Mouse (Mus musculus) kidney, embryonic 16.5 days (tissue): ENCODE data around the gene Gm884. TPM values are rescaled to one million over a fixed set of nuclear protein-coding genes. Genes with fewer than 3 reads are reported as not detected.

ENCODE experiments used
- ATAC-seq: fragments of 200-750 bp; cut with Nextera tagmentation; 2 replicates; pipeline ENCODE4 v1.8.0; 2017; ENCODE audit warnings: moderate TSS enrichment; ENCODE audit not compliant: low FRiP score, low TSS enrichment
- H3K27ac ChIP-seq: fragments of 300-500 bp; sonication (generic); 2 replicates; pipeline ENCODE4 v1.5.1; 2014; ENCODE audit warnings: low read length
- H3K27me3 ChIP-seq: fragments of 300-500 bp; sonication (generic); 2 replicates; pipeline ENCODE4 v1.6.1; 2014; ENCODE audit warnings: low read length, control low read depth, mixed read lengths; ENCODE audit not compliant: insufficient read depth
- H3K36me3 ChIP-seq: fragments of 300-500 bp; sonication (generic); 2 replicates; pipeline ENCODE4 v1.6.1; 2014; ENCODE audit warnings: low read length, control low read depth, mixed read lengths; ENCODE audit not compliant: insufficient read depth
- H3K4me1 ChIP-seq: fragments of 300-500 bp; sonication (generic); 2 replicates; pipeline ENCODE4 v1.6.1; 2014; ENCODE audit warnings: low read length, control low read depth, mixed read lengths; ENCODE audit not compliant: insufficient read depth
- H3K4me2 ChIP-seq: fragments of 300-500 bp; sonication (generic); replicated peaks from 2 replicates; pipeline ENCODE4 v1.6.1; 2014; ENCODE audit warnings: low read depth, low read length
- H3K4me3 ChIP-seq: fragments of 300-500 bp; sonication (generic); 2 replicates; pipeline ENCODE4 v1.5.1; 2014; ENCODE audit warnings: mild to moderate bottlenecking, low read length
- H3K9ac ChIP-seq: fragments of 300-500 bp; sonication (generic); replicated peaks from 2 replicates; pipeline ENCODE4 v1.6.1; 2014; ENCODE audit warnings: low read length
- H3K9me3 ChIP-seq: fragments of 300-500 bp; sonication (generic); 2 replicates; pipeline ENCODE4 v1.6.1; 2016; ENCODE audit warnings: low read length, control low read depth
- WGBS: fragments of 180-500 bp; shearing (Covaris S2); extraction: QIAGEN DNeasy Blood & Tissue Kit; methylation state at CpG from one replicate; pipeline ENCODE4 v1.1.7; 2014; 5-methylcytosine and 5-hydroxymethylcytosine counted together
- polyA plus RNA-seq: library from polyadenylated mRNA; unstranded; fragments of >200 nt; fragmentation: Nextera tagmentation; extraction: Ambion mirVana; gene quantifications from 2 replicates; pipeline ENCODE4 v1.2.1, GENCODE M21; 2015

Gene Gm884
- polyA plus RNA-seq, result not detected in 2 replicates

DNA sequence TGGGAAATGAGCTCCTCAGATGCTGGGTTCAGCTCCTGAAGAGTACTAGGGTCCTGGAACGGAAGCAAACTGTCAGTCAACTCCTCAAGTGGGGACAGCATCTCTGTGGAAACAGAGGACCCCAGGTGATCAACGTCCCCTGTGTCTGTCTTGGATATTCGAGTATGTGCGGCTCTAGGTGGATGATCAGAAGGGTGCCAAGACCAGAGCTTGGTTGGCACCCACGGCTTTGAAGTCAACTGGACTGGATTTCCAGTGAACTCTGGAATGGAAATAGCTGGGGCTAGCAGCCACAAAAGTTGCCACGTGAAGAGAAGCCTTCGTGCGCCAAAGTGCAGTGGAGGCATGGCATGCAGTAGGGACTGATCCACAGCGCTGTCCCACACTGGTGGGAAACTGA, at the start of gene Gm884:
TSS of gene Gm884 (minus strand) at position 101 of the 400 bp plus-strand sequence.
- no peak for ATAC-seq
- whole genome bisulfite sequencing, result 80% methylated on average over 9 of the region's 9 CpGs

DNA sequence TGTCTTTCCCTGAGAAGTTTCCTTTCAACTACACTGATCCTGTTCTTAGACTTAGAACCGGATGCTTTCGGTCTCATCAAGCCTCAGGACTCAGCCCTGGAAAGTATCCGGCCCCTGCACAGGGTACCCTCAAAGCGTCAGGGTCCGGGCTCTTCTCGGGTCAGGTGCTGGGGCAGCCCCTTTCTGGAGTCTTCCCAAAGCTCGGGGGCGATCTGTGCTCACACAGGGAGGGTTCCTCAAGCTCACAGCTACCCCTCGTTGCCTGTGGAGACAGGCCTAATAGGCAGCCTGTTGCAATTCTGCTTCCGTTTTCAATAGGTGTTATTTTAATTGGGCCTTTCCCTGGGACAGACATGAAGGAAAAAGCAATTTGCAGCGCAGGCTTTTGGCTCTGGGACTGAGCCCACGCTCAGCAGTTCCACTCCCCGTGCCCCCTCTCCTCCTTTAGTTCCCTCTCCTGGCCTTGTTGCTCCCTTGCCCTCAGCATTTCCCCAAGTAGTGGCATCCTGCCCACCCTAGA, 46.0 kb upstream of the Gm884 start:
- no peak for ATAC-seq
- no peak overlapping the region for H3K27ac ChIP-seq
- no peaks in the 10 kb centered on the region for H3K27me3 ChIP-seq
- no peaks in the 10 kb centered on the region for H3K36me3 ChIP-seq
- 45% methylated on average over 13 of the region's 13 CpGs for WGBS
- no peaks in the 10 kb centered on the region for H3K4me1 ChIP-seq
- no peak overlapping the region for H3K4me3 ChIP-seq
- H3K9me3 ChIP-seq, result no peaks in the 10 kb centered on the region
- H3K4me2 ChIP-seq, result no peak overlapping the region
- no peak overlapping the region for H3K9ac ChIP-seq

More for the DNA sequence above, at the start of gene Gm884:
- H3K4me1 ChIP-seq, result no peaks in the 10 kb centered on the region
- no peak within 1 kb of the TSS for H3K4me2 ChIP-seq
- H3K27me3 ChIP-seq, result no peaks in the 10 kb centered on the region
- H3K36me3 ChIP-seq, result no peaks in the 10 kb centered on the region
- no peak within 1 kb of the TSS for H3K9ac ChIP-seq
- H3K4me3 ChIP-seq, result no peak within 1 kb of the TSS
- H3K9me3 ChIP-seq, result no peaks in the 10 kb centered on the region
- no peak within 1 kb of the TSS for H3K27ac ChIP-seq

DNA sequence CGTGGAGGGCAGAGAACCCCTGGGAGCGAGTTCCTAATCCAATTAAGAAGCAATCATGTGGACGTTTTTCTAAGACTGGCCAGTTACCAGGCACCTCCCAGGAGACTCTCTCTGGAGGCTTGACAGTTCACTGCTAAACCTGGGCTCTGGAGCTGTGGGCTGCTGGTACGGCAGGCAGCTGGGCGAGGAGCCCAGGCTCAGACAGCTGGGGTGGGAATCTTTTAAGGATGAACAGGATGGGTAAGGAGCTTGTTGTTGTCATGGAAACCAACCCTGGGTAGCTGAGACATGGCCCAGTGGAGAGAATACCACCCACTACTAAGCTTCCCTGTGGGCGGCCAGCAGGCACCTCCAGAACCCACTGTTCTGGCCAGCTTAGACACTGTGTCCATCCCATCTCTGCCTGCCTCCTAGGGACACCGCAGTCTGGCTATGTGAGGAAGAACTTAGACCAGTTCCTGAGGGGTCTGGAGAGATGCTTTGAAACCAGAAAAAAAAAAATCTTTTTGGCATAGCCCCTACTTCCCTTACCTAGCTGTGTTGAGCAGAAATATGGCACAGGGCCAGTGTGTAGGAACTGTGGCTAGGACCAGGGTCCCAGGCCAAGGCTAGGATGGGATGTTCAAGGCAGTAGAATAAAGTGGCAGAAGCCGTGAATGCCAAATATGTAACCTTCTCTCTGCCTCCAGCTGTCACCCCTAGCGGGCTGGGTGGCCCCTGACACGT, 45.4 kb upstream of the Gm884 start:
- H3K27ac ChIP-seq, result no peak overlapping the region
- no peaks in the 10 kb centered on the region for H3K9me3 ChIP-seq
- H3K27me3 ChIP-seq, result no peaks in the 10 kb centered on the region
- no peak for ATAC-seq
- no peaks in the 10 kb centered on the region for H3K4me1 ChIP-seq
- WGBS, result 37% methylated on average over 10 of the region's 10 CpGs
- H3K4me3 ChIP-seq, result no peak overlapping the region
- no peak overlapping the region for H3K4me2 ChIP-seq
- no peak overlapping the region for H3K9ac ChIP-seq
- no peaks in the 10 kb centered on the region for H3K36me3 ChIP-seq

DNA sequence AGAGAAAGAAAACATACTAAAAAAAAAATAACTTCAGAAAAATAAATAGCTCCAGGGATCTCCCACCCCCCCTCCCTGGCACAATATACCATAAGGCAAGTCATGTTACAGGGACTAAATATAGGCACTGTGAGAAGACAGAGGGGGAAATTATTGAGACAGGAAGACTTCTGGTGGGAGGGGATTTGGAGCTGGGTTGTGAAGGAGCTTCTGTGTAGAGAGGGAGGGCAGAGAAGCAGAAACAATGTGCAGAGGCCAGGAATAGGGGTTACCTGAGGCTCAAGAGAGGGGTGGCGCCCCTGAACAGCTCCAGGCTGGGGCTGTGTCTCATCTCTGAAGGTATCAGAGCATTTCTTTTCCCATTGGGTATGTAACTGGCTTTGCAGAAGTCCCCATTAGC, 44.8 kb upstream of the Gm884 start:
- ATAC-seq, result no peak
- H3K27ac ChIP-seq, result no peak overlapping the region
- H3K9ac ChIP-seq, result no peak overlapping the region
- no peaks in the 10 kb centered on the region for H3K4me1 ChIP-seq
- no peaks in the 10 kb centered on the region for H3K36me3 ChIP-seq
- H3K4me3 ChIP-seq, result no peak overlapping the region
- H3K9me3 ChIP-seq, result no peaks in the 10 kb centered on the region
- no peaks in the 10 kb centered on the region for H3K27me3 ChIP-seq
- WGBS, result 63% methylated on average over 1 of the region's 1 CpGs
- H3K4me2 ChIP-seq, result no peak overlapping the region

DNA sequence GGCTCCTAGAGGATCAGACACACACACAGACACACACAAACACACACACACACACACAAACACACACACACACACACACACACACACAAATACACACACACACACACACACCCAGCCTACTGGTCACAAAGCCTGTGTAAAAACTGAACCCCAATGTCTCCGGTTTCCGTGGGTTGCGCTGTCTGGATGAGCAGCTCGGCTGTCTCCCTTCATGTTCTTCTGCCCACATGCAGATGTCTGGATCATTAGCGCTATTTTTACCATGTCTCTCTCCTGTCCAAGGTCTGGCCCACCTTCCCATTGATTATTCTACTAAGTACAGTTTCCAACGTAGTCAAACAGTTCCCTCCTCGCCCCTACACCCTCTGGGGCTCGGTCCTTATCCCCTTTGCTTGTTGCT, 42.2 kb upstream of the Gm884 start:
- Histone ChIP-seq H3K27ac (no peak overlapping the region), H3K36me3 (no peaks in the 10 kb centered on the region), H3K27me3 (no peaks in the 10 kb centered on the region), H3K4me1 (no peaks in the 10 kb centered on the region), H3K4me3 (no peak overlapping the region), H3K9me3 (no peaks in the 10 kb centered on the region), H3K4me2 (no peak overlapping the region), H3K9ac (no peak overlapping the region)
- WGBS, result 86% methylated on average over 8 of the region's 8 CpGs
- no peak for ATAC-seq

DNA sequence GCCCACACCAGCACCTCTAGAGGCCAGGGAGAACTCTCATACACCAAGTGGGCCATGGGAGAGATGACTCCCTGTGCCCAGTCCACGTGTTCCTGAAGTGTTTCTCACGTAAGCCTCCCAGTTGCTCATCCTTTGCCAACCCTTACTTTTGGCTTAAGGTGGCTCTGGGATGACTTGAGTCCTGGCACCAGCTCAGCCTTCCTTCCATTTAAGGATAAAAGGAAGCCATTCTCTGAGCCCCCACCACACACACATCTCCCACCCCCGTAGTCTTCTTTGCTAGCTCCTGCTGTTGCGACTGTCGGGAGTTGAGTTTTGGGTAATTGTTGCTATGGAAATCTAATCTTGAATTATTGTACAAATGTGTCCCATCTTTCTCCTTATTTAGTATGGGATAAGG, 41.6 kb upstream of the Gm884 start:
- ATAC-seq, result no peak
- no peaks in the 10 kb centered on the region for H3K4me1 ChIP-seq
- WGBS, result 76% methylated on average over 5 of the region's 5 CpGs
- H3K9ac ChIP-seq, result no peak overlapping the region
- no peak overlapping the region for H3K4me3 ChIP-seq
- H3K36me3 ChIP-seq, result no peaks in the 10 kb centered on the region
- H3K9me3 ChIP-seq, result no peaks in the 10 kb centered on the region
- H3K27ac ChIP-seq, result no peak overlapping the region
- no peak overlapping the region for H3K4me2 ChIP-seq
- H3K27me3 ChIP-seq, result no peaks in the 10 kb centered on the region

DNA sequence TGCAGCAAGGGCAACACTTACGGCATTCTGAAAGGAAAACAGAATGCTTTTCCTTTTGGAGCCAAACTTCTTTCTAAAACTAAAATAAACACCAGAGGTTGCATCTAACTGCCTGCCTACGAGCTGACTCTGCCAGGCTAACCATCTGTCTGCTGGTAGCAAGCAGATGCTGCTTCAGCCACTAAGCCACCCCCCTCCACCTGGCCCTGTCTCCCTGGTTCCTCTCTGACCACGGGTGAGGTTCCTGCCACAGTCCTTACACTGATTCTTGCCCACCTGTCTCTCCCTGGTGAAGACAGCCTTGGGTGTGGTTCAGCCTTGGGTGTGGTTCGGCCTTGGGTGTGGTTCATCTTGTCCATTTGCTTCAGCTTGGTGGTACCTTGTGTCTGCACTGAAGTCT, 40.9 kb upstream of the Gm884 start:
- H3K4me2 ChIP-seq, result no peak overlapping the region
- no peak overlapping the region for H3K4me3 ChIP-seq
- H3K27ac ChIP-seq, result no peak overlapping the region
- 54% methylated on average over 4 of the region's 4 CpGs for WGBS
- no peaks in the 10 kb centered on the region for H3K4me1 ChIP-seq
- H3K27me3 ChIP-seq, result no peaks in the 10 kb centered on the region; the same call in 1 of the 2 replicates
- no peak overlapping the region for H3K9ac ChIP-seq
- no peak for ATAC-seq
- no peaks in the 10 kb centered on the region for H3K9me3 ChIP-seq
- no peaks in the 10 kb centered on the region for H3K36me3 ChIP-seq

DNA sequence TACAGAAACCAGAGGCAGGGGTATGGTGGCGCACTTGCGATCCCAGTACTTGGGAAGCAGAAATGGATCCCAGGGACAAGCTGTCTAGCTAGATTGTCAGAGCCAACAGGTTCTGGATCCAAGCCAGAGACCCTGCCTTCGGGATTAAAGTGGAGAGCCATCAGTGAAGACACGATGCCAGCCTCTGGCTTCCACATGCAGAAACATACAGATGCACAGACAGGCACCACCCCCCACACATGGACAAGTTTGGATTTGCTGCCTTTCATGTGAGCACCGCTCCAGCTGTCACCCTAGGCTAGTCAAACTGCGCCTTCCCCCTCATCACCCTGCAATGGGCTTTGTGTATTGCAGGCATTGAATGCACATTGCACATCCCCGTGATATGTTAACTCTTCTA, 37.2 kb upstream of the Gm884 start:
- Histone ChIP-seq H3K4me2 (no peak overlapping the region), H3K9ac (no peak overlapping the region), H3K9me3 (no peaks in the 10 kb centered on the region), H3K36me3 (no peaks in the 10 kb centered on the region), H3K27me3 (peaks cover 18% of the 10 kb centered on the region), H3K4me3 (no peak overlapping the region), H3K27ac (no peak overlapping the region), H3K4me1 (no peaks in the 10 kb centered on the region)
- WGBS, result 89% methylated on average over 7 of the region's 7 CpGs
- ATAC-seq, result no peak

DNA sequence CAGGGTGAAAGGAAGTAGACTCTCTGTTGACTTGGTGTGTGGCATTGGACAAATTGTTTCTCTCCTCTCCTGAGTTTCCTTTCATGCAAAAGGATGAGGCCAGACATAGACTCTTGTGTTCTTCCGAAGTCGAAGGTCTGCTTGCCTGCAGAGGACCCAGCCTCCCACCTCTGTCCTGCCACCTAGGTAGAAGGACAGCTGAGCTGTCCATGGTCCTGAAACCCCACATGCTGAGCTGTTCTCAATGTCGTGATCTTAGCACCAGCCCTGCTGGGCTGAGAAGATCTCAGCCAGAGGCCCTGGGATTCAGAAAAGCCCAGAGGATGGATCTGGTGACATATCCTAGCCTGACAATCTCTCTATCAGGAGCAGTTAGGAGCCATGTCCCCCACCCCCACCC, 35.6 kb upstream of the Gm884 start:
- 0 out of 2 replicates have a peak, but pooled peaks have one; percentile 42 for ATAC-seq
- H3K4me3 ChIP-seq, result no peak overlapping the region
- WGBS, result 2% methylated on average over 3 of the region's 3 CpGs
- H3K9ac ChIP-seq, result no peak overlapping the region
- no peaks in the 10 kb centered on the region for H3K4me1 ChIP-seq
- H3K27ac ChIP-seq, result no peak overlapping the region
- H3K36me3 ChIP-seq, result no peaks in the 10 kb centered on the region
- peaks cover 35% of the 10 kb centered on the region for H3K27me3 ChIP-seq
- H3K4me2 ChIP-seq, result no peak overlapping the region
- no peaks in the 10 kb centered on the region for H3K9me3 ChIP-seq

DNA sequence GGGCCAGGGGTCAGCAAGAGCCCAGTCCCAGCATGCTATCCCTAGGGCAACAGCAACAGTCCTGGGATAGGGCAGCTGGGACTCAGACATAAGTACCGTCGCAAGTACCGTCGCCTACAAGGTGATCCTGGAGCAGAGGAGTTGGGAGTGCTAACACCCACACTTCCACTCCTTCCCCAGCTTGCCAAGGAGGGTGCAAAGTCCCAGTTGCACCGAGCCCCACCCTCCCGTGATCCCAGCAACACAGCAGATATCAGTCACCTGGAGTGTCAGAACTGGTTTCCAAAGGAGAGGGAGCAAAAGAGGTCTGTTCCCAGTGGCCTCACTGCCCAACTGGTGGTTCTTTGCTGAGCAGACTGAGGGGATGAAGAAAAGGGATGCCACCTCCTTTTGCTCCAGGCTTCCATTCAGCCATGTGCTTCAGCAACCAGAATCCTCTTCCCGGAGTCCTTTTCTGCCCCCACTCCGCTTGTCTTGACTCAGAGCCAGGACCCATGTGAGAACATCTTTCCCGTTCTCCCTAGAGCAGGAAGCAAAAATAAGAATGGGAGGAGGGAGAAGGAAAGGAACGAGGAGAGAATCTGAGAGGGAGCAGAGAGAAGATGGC, 32.5 kb upstream of the Gm884 start:
- WGBS, result 71% methylated on average over 10 of the region's 10 CpGs
- H3K27me3 ChIP-seq, result peaks cover 66% of the 10 kb centered on the region
- no peak for ATAC-seq

More for the DNA sequence above, 32.5 kb upstream of the Gm884 start:
- H3K4me2 ChIP-seq, result no peak overlapping the region
- H3K9me3 ChIP-seq, result no peaks in the 10 kb centered on the region
- no peak overlapping the region for H3K4me3 ChIP-seq
- no peak overlapping the region for H3K9ac ChIP-seq
- no peaks in the 10 kb centered on the region for H3K36me3 ChIP-seq
- H3K27ac ChIP-seq, result no peak overlapping the region
- peaks cover 12% of the 10 kb centered on the region for H3K4me1 ChIP-seq
